Mouse (Mus musculus): ENCODE measurements around the gene Stam. TPM values are rescaled to one million over a fixed set of nuclear protein-coding genes. Genes with fewer than 3 reads are reported as not detected.

Gene Stam
- total RNA-seq, 2 experiments from 2014 or later = 20.4 to 30.0 TPM

GRCm38 (mm10) chr2:14107673-14108072 lies 33.8 kb downstream of the Stam start:
- no peak for ATAC-seq (ENCODE audit: poor library complexity, severe bottlenecking)

- ATAC-seq (ENCODE audit: poor library complexity, severe bottlenecking) = peak; percentile 62
Observed at GRCm38 (mm10) chr2:14126387-14126786, 52.5 kb downstream of the Stam start.

- ATAC-seq (ENCODE audit: poor library complexity, severe bottlenecking) = no peak
Observed at GRCm38 (mm10) chr2:14127629-14128028, 53.7 kb downstream of the Stam start.

- peak; percentile 85 for ATAC-seq (ENCODE audit: poor library complexity, severe bottlenecking)
Observed at GRCm38 (mm10) chr2:14130641-14131339, 56.9 kb downstream of the Stam start.

- no peak for ATAC-seq (ENCODE audit: poor library complexity, severe bottlenecking)
Observed at GRCm38 (mm10) chr2:14132468-14133326, 58.8 kb downstream of the Stam start.

- ATAC-seq (ENCODE audit: poor library complexity, severe bottlenecking) = 0 out of 2 replicates have a peak, but pooled peaks have one; percentile 21
Observed at GRCm38 (mm10) chr2:14136906-14137305, 63.0 kb downstream of the Stam start.

- ATAC-seq (ENCODE audit: poor library complexity, severe bottlenecking) = no peak
Observed at GRCm38 (mm10) chr2:14139590-14139989, 65.7 kb downstream of the Stam start.

- ATAC-seq (ENCODE audit: poor library complexity, severe bottlenecking) = no peak
Observed at GRCm38 (mm10) chr2:14140044-14140443, 66.1 kb downstream of the Stam start.

- ATAC-seq (ENCODE audit: poor library complexity, severe bottlenecking) = no peak
Observed at GRCm38 (mm10) chr2:14145311-14145710, 71.4 kb downstream of the Stam start.

GRCm38 (mm10) chr2:14146913-14147312 lies 73.0 kb downstream of the Stam start:
- ATAC-seq (ENCODE audit: poor library complexity, severe bottlenecking) = no peak

- ATAC-seq (ENCODE audit: poor library complexity, severe bottlenecking) = no peak
Observed at GRCm38 (mm10) chr2:14150829-14151228, 76.9 kb downstream of the Stam start.

GRCm38 (mm10) chr2:14151854-14152253 lies 78.0 kb downstream of the Stam start:
- no peak for ATAC-seq (ENCODE audit: poor library complexity, severe bottlenecking)

- no peak for ATAC-seq (ENCODE audit: poor library complexity, severe bottlenecking)
Observed at GRCm38 (mm10) chr2:14159047-14159446, 85.1 kb downstream of the Stam start.

GRCm38 (mm10) chr2:14159756-14160155 lies 85.9 kb downstream of the Stam start:
- ATAC-seq (ENCODE audit: poor library complexity, severe bottlenecking) = peak; percentile 49; the same call in 1 of the 2 replicates

GRCm38 (mm10) chr2:14164459-14165030 lies 90.6 kb downstream of the Stam start:
- ATAC-seq (ENCODE audit: poor library complexity, severe bottlenecking) = 0 out of 2 replicates have a peak, but pooled peaks have one; percentile 15

GRCm38 (mm10) chr2:14165066-14165465 lies 91.2 kb downstream of the Stam start:
- no peak for ATAC-seq (ENCODE audit: poor library complexity, severe bottlenecking)

GRCm38 (mm10) chr2:14165618-14166344 lies 91.9 kb downstream of the Stam start:
- peak; percentile 71 for ATAC-seq (ENCODE audit: poor library complexity, severe bottlenecking)

GRCm38 (mm10) chr2:14167721-14168120 lies 93.8 kb downstream of the Stam start:
- no peak for ATAC-seq (ENCODE audit: poor library complexity, severe bottlenecking)

- no peak for ATAC-seq (ENCODE audit: poor library complexity, severe bottlenecking)
Observed at GRCm38 (mm10) chr2:14174334-14174733, 100.4 kb downstream of the Stam start, which contains the start of gene Tmem236. Gene Tmem236 (plus strand): TSS chr2:14174523.

- no peak for ATAC-seq (ENCODE audit: poor library complexity, severe bottlenecking)
Observed at GRCm38 (mm10) chr2:14176460-14177193, 102.7 kb downstream of the Stam start.
